Mouse (Mus musculus) bone marrow macrophage, adult 2 months (primary cell): Measurements from ENCODE around the gene Rassf2. TPM values are rescaled to one million over a fixed set of nuclear protein-coding genes. Genes with fewer than 3 reads are reported as not detected.

ENCODE experiments used
- H3K27ac ChIP-seq: 2 replicates; pipeline ENCODE4 v1.5.1; 2012; ENCODE audit warnings: low read depth, low read length; ENCODE audit not compliant: insufficient read depth
- H3K4me1 ChIP-seq: 2 replicates; pipeline ENCODE4 v1.6.1; 2012; ENCODE audit warnings: low read length; ENCODE audit not compliant: control insufficient read depth, insufficient read depth
- H3K4me3 ChIP-seq: 2 replicates; pipeline ENCODE4 v1.5.1; 2012; ENCODE audit warnings: mild to moderate bottlenecking, low read length, moderate library complexity; ENCODE audit not compliant: insufficient read depth
- CTCF ChIP-seq: IDR thresholded peaks from 2 replicates; pipeline ENCODE4 v1.5.1; 2012; ENCODE audit warnings: low read depth, mild to moderate bottlenecking, low read length, moderate library complexity
- POLR2A ChIP-seq: IDR thresholded peaks from 2 replicates; pipeline ENCODE4 v1.6.1; 2012; ENCODE audit warnings: mild to moderate bottlenecking, low read depth, low read length, borderline replicate concordance
- polyA plus RNA-seq: library from polyadenylated mRNA; stranded (reverse); fragments of >200 nt; gene quantifications from 2 replicates; pipeline ENCODE4 v1.2.4, GENCODE M21; 2012; ENCODE audit not compliant: missing spikeins, insufficient read depth, insufficient read length

Gene Rassf2
- polyA plus RNA-seq, 1 experiment, result 155 TPM

DNA sequence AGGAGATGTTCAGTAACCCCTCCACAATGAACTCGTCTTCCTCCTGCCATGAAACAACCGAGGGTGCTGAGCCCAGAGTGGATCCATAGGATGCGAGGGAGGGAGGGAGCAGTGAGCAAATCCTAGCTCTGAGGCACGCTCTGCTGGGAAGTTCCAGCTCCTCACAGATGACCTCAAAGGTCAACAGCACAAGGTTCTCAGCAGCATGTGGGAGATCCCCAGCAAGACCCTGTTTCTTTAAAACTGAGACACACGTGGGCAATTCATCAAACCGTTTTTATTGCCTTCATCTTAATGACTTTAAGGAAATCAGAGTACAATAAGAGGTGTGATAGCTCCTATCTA lies 22.6 kb downstream of the Rassf2 start:
- no peak overlapping the region for H3K4me3 ChIP-seq
- peaks cover 44% of the 10 kb centered on the region for H3K4me1 ChIP-seq
- H3K27ac ChIP-seq, result peak overlapping the region; percentile 94
- TF ChIP-seq POLR2A (no peak), CTCF (no peak)

- Histone ChIP-seq H3K4me3 (0 out of 2 replicates have a peak overlapping the region, but pooled peaks have one; percentile 12), H3K4me1 (peaks cover 43% of the 10 kb centered on the region), H3K27ac (peak overlapping the region; percentile 94)
- TF ChIP-seq CTCF (no peak), POLR2A (no peak)
Measured at GRCm38 (mm10) chr2:132006561-132007474, 23.2 kb downstream of the Rassf2 start.

GRCm38 (mm10) chr2:132005445-132005844 lies 24.6 kb downstream of the Rassf2 start:
- no peak overlapping the region for H3K4me3 ChIP-seq
- H3K27ac ChIP-seq, result peak overlapping the region; percentile 87
- H3K4me1 ChIP-seq, result peaks cover 41% of the 10 kb centered on the region
- TF ChIP-seq CTCF (no peak), POLR2A (no peak)

DNA sequence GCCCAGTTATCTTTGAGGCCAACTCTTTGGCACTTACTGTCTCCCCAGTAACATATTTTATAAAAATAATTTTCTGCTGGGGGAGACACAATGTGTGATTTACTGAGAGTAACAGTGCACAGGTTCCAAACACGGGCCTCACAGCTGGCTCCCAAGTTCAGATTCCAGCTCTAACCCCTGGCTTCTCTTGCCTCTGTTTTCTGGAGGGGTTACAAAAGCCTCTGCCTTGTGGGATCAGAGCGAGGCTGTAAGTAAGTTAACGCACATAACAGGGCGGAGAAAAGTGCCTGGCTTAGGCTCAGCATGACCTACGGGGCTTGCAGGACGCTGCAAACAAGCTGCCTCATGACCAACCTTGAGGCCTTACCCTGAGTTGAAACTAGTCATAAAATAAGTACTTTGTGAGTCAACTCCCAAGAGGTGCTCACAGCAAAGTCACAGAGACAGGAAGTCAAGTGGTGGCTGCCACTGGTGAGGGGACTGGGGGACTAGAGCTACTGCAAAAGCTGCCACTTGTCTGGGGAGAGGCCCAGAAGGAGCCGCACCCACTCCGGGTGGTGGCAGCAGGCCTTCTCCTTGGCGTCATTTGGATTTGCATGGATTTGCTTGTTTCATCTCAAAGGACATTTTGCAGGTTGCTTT lies 25.4 kb downstream of the Rassf2 start:
- no peak overlapping the region for H3K4me3 ChIP-seq
- H3K27ac ChIP-seq, result peak overlapping the region; percentile 23; the same call in 1 of the 2 replicates
- TF ChIP-seq CTCF (no peak), POLR2A (no peak)
- peaks cover 41% of the 10 kb centered on the region for H3K4me1 ChIP-seq

- Histone ChIP-seq H3K27ac (no peak overlapping the region), H3K4me3 (no peak overlapping the region), H3K4me1 (peaks cover 40% of the 10 kb centered on the region)
- TF ChIP-seq CTCF, result no peak
- TF ChIP-seq POLR2A, result no peak
Measured at GRCm38 (mm10) chr2:132003916-132004315, 26.1 kb downstream of the Rassf2 start.

DNA sequence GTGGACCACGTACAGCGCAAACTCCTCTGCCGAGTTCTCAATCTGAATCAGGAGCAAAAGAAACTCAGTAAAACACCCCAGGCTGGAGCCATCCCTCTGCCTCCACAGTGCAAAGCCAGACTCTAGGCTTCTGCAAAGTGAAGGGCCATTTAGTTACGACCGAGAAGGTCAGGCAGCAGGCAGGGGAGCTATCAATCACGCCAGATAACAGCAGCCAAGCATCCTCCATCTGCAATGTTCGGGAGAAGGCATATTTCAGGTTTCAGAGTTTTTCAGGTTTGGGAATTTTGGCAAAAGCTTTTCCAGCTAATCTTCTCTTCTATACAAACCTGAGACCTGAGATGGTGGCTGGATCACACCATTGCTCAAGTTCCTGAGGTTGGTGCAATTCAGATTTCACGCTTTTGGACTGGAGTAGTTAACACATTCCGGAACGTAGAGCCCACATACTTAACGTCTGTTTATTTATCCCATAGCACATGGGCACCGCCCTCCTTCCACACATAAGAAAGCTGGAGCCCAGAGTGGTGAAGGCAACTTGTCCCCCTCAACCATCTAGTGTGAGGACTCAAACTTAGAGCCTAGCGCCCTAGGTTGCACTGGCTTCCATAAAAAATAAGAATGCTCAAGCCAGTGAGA lies 28.2 kb downstream of the Rassf2 start:
- no peak for TF ChIP-seq POLR2A
- no peak for TF ChIP-seq CTCF
- Histone ChIP-seq H3K4me3 (no peak overlapping the region), H3K27ac (no peak overlapping the region), H3K4me1 (peaks cover 27% of the 10 kb centered on the region)

DNA sequence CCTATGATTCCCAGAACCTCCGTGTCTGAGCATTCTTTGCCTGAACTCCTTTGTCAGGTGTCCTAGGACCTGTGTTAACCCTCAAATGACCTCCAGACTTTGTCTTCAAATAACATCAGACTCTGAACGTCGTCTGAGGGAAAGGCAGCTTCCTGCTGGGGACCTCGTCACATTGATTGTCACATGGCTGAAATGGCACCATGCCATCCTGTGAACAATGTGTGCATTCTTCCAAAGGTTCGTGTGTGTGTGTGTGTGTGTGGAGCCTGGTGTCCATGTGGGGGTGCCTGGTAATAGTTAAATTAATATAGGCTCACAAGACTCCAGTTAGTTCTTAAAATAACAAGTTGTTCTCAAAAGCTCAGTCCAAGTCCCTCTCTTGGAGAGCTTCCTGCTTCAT lies 32.7 kb downstream of the Rassf2 start:
- no peak for TF ChIP-seq POLR2A
- TF ChIP-seq CTCF, result no peak
- Histone ChIP-seq H3K4me1 (peaks cover 17% of the 10 kb centered on the region), H3K27ac (no peak overlapping the region), H3K4me3 (no peak overlapping the region)

DNA sequence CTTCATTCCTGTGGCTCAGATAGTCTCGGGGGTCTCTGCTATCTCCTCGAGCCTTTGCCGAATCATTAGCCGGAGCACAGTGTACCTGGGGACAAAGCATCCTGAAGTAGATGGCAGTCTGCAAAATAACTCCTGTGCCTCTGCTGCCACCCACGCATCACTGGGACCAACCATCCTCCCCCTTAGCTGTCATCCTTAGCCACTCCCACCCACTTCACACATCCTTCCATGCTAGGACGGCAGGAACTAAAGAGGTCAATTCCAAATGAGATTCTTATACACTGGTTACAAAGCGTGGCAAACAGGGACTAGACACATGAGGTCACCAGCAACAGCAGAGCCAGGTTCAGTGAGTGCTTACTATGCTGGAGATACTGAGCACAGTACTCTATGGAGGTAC lies 33.7 kb downstream of the Rassf2 start:
- TF ChIP-seq CTCF (no peak), POLR2A (no peak)
- Histone ChIP-seq H3K27ac (no peak overlapping the region), H3K4me1 (peaks cover 19% of the 10 kb centered on the region), H3K4me3 (no peak overlapping the region)

- Histone ChIP-seq H3K4me1 (peaks cover 19% of the 10 kb centered on the region), H3K27ac (no peak overlapping the region), H3K4me3 (no peak overlapping the region)
- TF ChIP-seq CTCF (no peak), POLR2A (no peak)
Measured at GRCm38 (mm10) chr2:131995742-131996141, 34.3 kb downstream of the Rassf2 start.
